Mouse (Mus musculus): ENCODE data around the gene Nmrk2. TPM values are rescaled to one million over a fixed set of nuclear protein-coding genes. Genes with fewer than 3 reads are reported as not detected.

The Nmrk2 gene
- total and polyA plus RNA-seq, 2 experiments from 2014 or later = 0.25 to 0.31 TPM

DNA sequence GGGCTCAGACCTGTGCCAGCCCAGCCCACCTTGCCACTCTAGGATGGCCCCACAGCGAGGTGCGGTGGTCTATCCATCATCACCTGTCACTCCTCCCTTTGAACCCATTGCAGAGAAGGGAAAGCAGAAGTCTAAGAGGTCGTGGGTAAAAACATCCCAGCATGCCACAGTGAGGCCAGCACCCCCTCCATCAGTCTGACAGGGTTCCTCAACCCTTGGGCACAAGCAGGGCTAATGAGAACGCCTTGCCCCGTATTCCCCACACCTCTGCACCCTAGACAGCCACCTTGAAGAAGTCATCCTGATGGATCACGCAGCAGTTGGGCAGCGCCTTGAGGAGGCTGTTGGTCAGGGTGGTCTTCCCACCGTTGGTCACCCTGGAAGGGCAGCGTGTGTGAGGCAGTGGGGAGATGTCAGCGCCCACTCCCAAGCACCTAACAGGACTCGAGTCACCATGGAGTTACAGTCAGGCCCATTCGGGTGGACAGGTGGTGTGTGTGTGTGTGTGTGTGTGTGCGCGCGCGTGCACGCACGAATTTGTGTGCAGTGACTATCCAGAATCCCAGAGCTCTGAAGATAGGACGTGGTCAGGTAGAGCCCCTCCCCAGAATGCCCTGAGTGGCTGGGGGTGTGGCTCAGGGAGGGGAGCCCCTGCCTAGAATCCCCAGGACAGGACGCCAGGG lies 1.1 kb downstream of the Nmrk2 start:
- DNase-seq (ENCODE audit: low spot score) (no peak), ATAC-seq (no peak)
- Histone ChIP-seq H3K9ac (replicated peaks; ENCODE audit: low read length) (no peak overlapping the region), H3K4me2 (ENCODE audit: low read depth, low read length) (no peak overlapping the region), H3K27ac (no peak overlapping the region), H3K9me3 (ENCODE audit: low read length) (no peaks in the 10 kb centered on the region), H3K27me3 (ENCODE audit: insufficient read depth, low read length) (peaks cover 6% of the 10 kb centered on the region; the same call in 1 of the 2 replicates), H3K36me3 (ENCODE audit: insufficient read depth, low read length) (no peaks in the 10 kb centered on the region), H3K4me3 (ENCODE audit: low read length) (no peak overlapping the region), H3K4me1 (ENCODE audit: insufficient read depth, low read length) (no peaks in the 10 kb centered on the region)
- TF ChIP-seq CTCF (IDR thresholded peaks at IDR 0.05; ENCODE audit: low read depth) = no peak
- 76% methylated on average over 20 of the region's 20 CpGs for WGBS

DNA sequence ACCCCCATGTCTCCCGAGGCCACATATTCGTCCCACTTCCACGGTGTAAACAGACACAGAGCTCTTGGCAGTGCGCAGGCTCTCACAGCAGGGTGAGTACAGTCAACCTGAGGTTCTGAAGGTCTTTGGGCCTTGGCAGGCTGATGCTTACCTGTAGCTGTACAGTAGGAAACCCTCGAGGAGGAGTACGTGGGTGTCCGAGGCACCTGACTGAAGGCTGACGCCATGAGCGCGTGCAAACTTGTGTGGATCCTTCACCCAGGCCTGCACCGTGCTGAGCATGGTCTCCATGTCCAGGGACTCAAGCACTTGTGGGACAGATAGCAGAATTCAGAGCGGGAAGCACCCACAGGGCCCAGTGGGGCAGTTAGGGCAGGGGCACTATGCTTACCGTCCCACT lies 1.7 kb downstream of the Nmrk2 start:
- Histone ChIP-seq H3K27me3 (ENCODE audit: insufficient read depth, low read length) (peaks cover 12% of the 10 kb centered on the region; the same call in 1 of the 2 replicates), H3K36me3 (ENCODE audit: insufficient read depth, low read length) (no peaks in the 10 kb centered on the region), H3K4me2 (ENCODE audit: low read depth, low read length) (no peak overlapping the region), H3K27ac (no peak overlapping the region), H3K9ac (replicated peaks; ENCODE audit: low read length) (no peak overlapping the region), H3K4me3 (ENCODE audit: low read length) (no peak overlapping the region), H3K4me1 (ENCODE audit: insufficient read depth, low read length) (no peaks in the 10 kb centered on the region), H3K9me3 (ENCODE audit: low read length) (no peaks in the 10 kb centered on the region)
- no peak for TF ChIP-seq CTCF (IDR thresholded peaks at IDR 0.05; ENCODE audit: low read depth)
- 87% methylated on average over 13 of the region's 13 CpGs for WGBS
- DNase-seq (ENCODE audit: low spot score) (no peak), ATAC-seq (no peak)

DNA sequence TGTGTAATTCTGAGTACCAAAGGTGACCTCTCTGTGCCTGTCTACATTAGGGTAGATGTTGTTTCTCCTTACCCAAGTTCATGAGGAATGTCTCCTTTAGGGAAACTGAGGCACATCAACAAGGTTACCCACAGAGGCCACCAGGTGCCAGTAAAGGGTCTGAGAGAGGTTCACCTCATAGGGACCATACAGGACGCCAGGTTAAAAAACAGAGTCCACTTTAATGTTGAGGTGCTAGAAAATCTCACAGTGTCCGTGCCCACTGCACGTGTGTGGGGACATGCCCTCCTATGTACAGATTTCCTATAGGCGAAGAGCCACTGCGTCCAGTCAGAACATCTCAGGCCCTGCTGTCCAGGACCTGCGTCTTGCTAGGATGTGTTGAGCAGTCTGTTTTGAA lies 2.9 kb downstream of the Nmrk2 start:
- DNase-seq (ENCODE audit: low spot score) = no peak
- H3K4me1 ChIP-seq (ENCODE audit: insufficient read depth, low read length) = peaks cover 4% of the 10 kb centered on the region; the same call in 1 of the 2 replicates
- no peak overlapping the region for H3K4me2 ChIP-seq (ENCODE audit: low read depth, low read length)
- H3K27ac ChIP-seq = no peak overlapping the region
- no peaks in the 10 kb centered on the region for H3K36me3 ChIP-seq (ENCODE audit: insufficient read depth, low read length)
- no peak overlapping the region for H3K4me3 ChIP-seq (ENCODE audit: low read length)
- H3K27me3 ChIP-seq (ENCODE audit: insufficient read depth, low read length) = peaks cover 12% of the 10 kb centered on the region; the same call in 1 of the 2 replicates
- 83% methylated on average over 6 of the region's 6 CpGs for WGBS
- no peak for TF ChIP-seq CTCF (IDR thresholded peaks at IDR 0.05; ENCODE audit: low read depth)
- ATAC-seq = no peak
- no peak overlapping the region for H3K9ac ChIP-seq (replicated peaks; ENCODE audit: low read length)
- no peaks in the 10 kb centered on the region for H3K9me3 ChIP-seq (ENCODE audit: low read length)

DNA sequence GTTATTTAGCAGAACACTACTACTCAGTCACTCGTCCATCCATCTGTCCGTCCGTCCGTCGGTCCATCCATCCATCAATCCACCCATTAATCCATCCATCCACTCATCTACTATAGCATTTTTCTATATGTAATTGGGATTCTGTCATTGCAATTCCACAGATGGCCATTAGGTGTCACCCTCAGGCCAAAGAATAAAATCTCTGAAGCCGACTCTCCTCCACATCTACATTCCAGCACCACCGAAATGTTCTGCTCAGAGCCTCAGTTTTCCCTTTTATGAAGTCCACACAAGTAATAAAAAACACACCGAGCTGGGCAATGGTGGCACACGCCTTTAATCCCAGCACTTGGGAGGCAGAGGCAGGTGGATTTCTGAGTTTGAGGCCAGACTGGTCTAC lies 3.6 kb downstream of the Nmrk2 start:
- ATAC-seq (no peak), DNase-seq (ENCODE audit: low spot score) (peak; percentile 84)
- Histone ChIP-seq H3K36me3 (ENCODE audit: insufficient read depth, low read length) (no peaks in the 10 kb centered on the region), H3K4me1 (ENCODE audit: insufficient read depth, low read length) (peaks cover 5% of the 10 kb centered on the region; the same call in 1 of the 2 replicates), H3K4me3 (ENCODE audit: low read length) (no peak overlapping the region), H3K9ac (replicated peaks; ENCODE audit: low read length) (no peak overlapping the region), H3K9me3 (ENCODE audit: low read length) (no peaks in the 10 kb centered on the region), H3K27ac (no peak overlapping the region), H3K4me2 (ENCODE audit: low read depth, low read length) (no peak overlapping the region), H3K27me3 (ENCODE audit: insufficient read depth, low read length) (peaks cover 12% of the 10 kb centered on the region; the same call in 1 of the 2 replicates)
- TF ChIP-seq CTCF (IDR thresholded peaks at IDR 0.05; ENCODE audit: low read depth) = peak; percentile 87
- 2% methylated on average over 9 of the region's 9 CpGs for WGBS

DNA sequence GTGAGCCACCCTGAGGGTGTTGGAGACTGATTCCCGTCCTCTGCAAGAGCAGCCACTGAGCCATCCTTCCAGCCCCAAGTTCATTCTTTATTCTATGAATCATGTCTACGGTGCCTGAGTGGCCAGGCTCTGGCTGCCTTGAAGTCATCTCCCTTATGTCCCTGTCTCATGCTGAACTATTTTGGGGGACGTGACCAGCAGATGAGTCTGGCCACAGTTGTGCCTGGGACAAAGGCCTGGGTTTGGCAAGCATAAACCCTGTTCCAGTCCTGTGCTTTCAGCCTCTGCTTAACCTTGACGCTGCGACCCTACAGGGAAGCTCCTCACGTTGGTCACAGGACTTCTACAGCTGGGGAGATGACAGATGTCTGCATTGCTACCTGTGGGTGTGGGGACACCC lies 4.5 kb downstream of the Nmrk2 start:
- ATAC-seq (no peak), DNase-seq (ENCODE audit: low spot score) (no peak)
- Histone ChIP-seq H3K9me3 (ENCODE audit: low read length) (no peaks in the 10 kb centered on the region), H3K4me1 (ENCODE audit: insufficient read depth, low read length) (peaks cover 9% of the 10 kb centered on the region; the same call in 1 of the 2 replicates), H3K9ac (replicated peaks; ENCODE audit: low read length) (no peak overlapping the region), H3K4me3 (ENCODE audit: low read length) (no peak overlapping the region), H3K4me2 (ENCODE audit: low read depth, low read length) (no peak overlapping the region), H3K36me3 (ENCODE audit: insufficient read depth, low read length) (no peaks in the 10 kb centered on the region), H3K27ac (no peak overlapping the region), H3K27me3 (ENCODE audit: insufficient read depth, low read length) (peaks cover 12% of the 10 kb centered on the region; the same call in 1 of the 2 replicates)
- WGBS = 51% methylated on average over 6 of the region's 6 CpGs
- TF ChIP-seq CTCF (IDR thresholded peaks at IDR 0.05; ENCODE audit: low read depth) = no peak

DNA sequence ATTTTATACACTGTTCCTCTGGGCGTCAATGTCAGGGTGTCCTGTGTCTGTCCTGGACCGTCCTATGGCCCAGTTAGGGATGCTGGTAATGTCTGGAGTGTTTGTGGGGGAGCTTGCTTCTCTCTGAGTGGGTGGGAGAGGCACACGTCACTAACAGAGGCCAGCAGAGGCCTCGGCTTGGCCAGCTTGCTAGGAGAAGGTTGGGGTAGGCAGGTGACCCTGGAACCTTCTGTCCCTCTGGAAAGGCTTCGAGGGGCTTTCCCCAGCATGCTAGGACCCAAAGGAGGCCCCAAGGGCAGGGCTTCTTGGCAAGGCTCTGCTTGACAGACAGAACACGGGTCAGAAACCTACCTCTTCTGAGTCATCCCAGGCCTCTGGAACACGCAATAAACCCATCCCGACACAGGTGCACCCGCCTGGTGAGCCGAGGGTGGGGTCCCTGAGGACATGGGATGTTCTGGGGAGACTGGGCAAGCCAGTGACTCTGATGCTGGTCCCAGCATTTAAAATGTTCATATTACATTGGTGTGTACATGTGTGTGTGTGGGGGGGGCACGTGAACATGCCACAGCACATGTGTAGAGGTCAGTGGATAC lies 5.3 kb downstream of the Nmrk2 start:
- Histone ChIP-seq H3K4me2 (ENCODE audit: low read depth, low read length) (no peak overlapping the region), H3K9me3 (ENCODE audit: low read length) (no peaks in the 10 kb centered on the region), H3K27ac (no peak overlapping the region), H3K9ac (replicated peaks; ENCODE audit: low read length) (no peak overlapping the region), H3K4me3 (ENCODE audit: low read length) (no peak overlapping the region), H3K4me1 (ENCODE audit: insufficient read depth, low read length) (peaks cover 9% of the 10 kb centered on the region; the same call in 1 of the 2 replicates), H3K36me3 (ENCODE audit: insufficient read depth, low read length) (no peaks in the 10 kb centered on the region), H3K27me3 (ENCODE audit: insufficient read depth, low read length) (peaks cover 12% of the 10 kb centered on the region; the same call in 1 of the 2 replicates)
- DNase-seq (ENCODE audit: low spot score) = no peak
- WGBS = 69% methylated on average over 11 of the region's 11 CpGs
- no peak for ATAC-seq
- TF ChIP-seq CTCF (IDR thresholded peaks at IDR 0.05; ENCODE audit: low read depth) = no peak

DNA sequence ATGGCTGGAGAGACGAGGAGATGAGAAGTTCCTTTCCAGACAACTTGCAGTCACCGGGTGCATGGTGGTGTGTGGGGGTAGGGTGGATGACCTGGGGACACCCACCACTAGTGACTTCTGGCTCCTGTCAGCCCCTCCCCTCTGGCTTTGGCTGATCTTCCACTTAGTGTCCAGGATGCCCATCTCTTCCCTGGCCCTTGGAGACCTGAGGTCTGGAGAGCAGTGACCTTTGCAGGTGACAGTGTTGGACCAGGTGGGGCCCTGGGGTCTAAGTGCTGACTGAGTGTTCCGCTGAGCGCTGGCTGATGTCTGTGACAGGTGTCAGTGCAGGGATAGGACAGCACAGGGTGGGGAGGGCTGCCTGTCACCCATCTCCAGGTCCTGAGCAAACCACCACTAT lies 6.6 kb downstream of the Nmrk2 start:
- Histone ChIP-seq H3K4me1 (ENCODE audit: insufficient read depth, low read length) (peaks cover 9% of the 10 kb centered on the region; the same call in 1 of the 2 replicates), H3K4me3 (ENCODE audit: low read length) (no peak overlapping the region), H3K27ac (no peak overlapping the region), H3K9ac (replicated peaks; ENCODE audit: low read length) (no peak overlapping the region), H3K4me2 (ENCODE audit: low read depth, low read length) (no peak overlapping the region), H3K36me3 (ENCODE audit: insufficient read depth, low read length) (0 out of 2 replicates have a peak, but pooled peaks cover 6% of the 10 kb centered on the region), H3K9me3 (ENCODE audit: low read length) (no peaks in the 10 kb centered on the region), H3K27me3 (ENCODE audit: insufficient read depth, low read length) (peaks cover 12% of the 10 kb centered on the region; the same call in 1 of the 2 replicates)
- DNase-seq (ENCODE audit: low spot score) = no peak
- 59% methylated on average over 4 of the region's 4 CpGs for WGBS
- TF ChIP-seq CTCF (IDR thresholded peaks at IDR 0.05; ENCODE audit: low read depth) = no peak
- ATAC-seq = no peak

Measured in hindbrain, postnatal 0 days (tissue).